In the genomic region with DNA sequence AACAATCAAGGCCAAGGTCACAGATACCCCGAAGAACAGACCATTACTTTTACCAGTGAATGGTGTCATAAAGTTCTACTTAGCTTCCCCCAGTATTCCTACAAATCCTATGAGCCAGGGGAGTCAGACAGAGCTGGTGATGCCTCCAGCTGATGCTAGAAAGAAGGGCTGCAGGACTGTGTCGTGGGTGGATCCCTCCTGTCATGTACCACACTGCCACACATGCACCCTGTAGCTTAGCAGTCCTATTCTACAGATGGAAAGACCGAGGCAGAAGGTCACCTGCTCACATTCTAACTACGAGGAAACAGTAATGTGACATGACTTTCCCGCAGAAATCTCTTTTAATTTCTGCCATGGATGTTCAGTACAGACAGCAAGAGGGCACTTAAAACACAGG, we compare ENCODE assay signal across 12 mouse cellular contexts. TPM values are rescaled to one million over a fixed set of nuclear protein-coding genes. Genes with fewer than 3 reads are reported as not detected.
A peak's percentile ranks its signal among the peaks of the same experiment; 100 is the strongest.
DNase-seq lines count a peak whose midpoint lies in the region; ATAC-seq and TF ChIP-seq lines count a peak whose summit lies in the region.
"Had no signal": no experiment of that assay in that cellular context is flagged by ENCODE, and none has a peak within 500 bp of the region (broad histone marks: within the 10 kb centered on the region; RNA-seq: fewer than 3 reads in every experiment).

No protein-coding gene starts in this region.

- no peak overlapping the region for H3K27ac ChIP-seq in embryonic facial prominence, embryonic 12.5 days
- no peak overlapping the region for H3K27ac ChIP-seq in embryonic facial prominence, embryonic 10.5 days (replicated peaks)
- H3K27ac ChIP-seq in layer of hippocampus, adult 2 months: peak overlapping the region; percentile 97
- H3K27ac ChIP-seq in neural tube, embryonic 12.5 days: no peak overlapping the region

- H3K4me1 ChIP-seq in embryonic facial prominence, embryonic 12.5 days: peaks cover 20% of the 10 kb centered on the region
- peaks cover 36% of the 10 kb centered on the region for H3K4me1 ChIP-seq in embryonic facial prominence, embryonic 10.5 days
- H3K4me1 ChIP-seq in neural tube, embryonic 12.5 days: peaks cover 39% of the 10 kb centered on the region

- ATAC-seq in embryonic facial prominence, embryonic 12.5 days (ENCODE audit: insufficient number of reproducible peaks, insufficient read depth, low FRiP score, low TSS enrichment): no peak
- ATAC-seq in neural tube, embryonic 12.5 days (ENCODE audit: low FRiP score, low read depth): no peak
- no peak for ATAC-seq in granulocyte monocyte progenitor cell, adult 5-6 weeks (replicated peaks; ENCODE audit: poor library complexity, severe bottlenecking)

- WGBS in embryonic facial prominence, embryonic 12.5 days: 81% methylated on average over 5 of the region's 5 CpGs
- WGBS in embryonic facial prominence, embryonic 10.5 days: 82% methylated on average over 5 of the region's 5 CpGs
- WGBS in neural tube, embryonic 12.5 days: 88% methylated on average over 5 of the region's 5 CpGs

- no peaks in the 10 kb centered on the region for H3K27me3 ChIP-seq in embryonic facial prominence, embryonic 12.5 days
- no peaks in the 10 kb centered on the region for H3K27me3 ChIP-seq in embryonic facial prominence, embryonic 10.5 days (replicated peaks; ENCODE audit: low read depth, poor library complexity, severe bottlenecking)
- no peaks in the 10 kb centered on the region for H3K27me3 ChIP-seq in neural tube, embryonic 12.5 days (replicated peaks)

- DNase-seq in embryonic facial prominence, embryonic 10.5 days (ENCODE audit: low spot score): no peak
- peak; percentile 46 to 64 for DNase-seq in layer of hippocampus, adult 2 months (ENCODE audit: low spot score in 2 of 2)
- DNase-seq in layer of hippocampus, postnatal 10 days (ENCODE audit: low spot score in 2 of 2): no peak
- DNase-seq in neural tube, embryonic 10.5 days (ENCODE audit: extremely low spot score, low spot score): no peak
- no peak for DNase-seq in kidney, postnatal 4 days
- DNase-seq: adrenal gland, postnatal 25 days; cerebellum, adult 18-20 months; kidney, adult 9 months; lung, embryonic 14.5 days had no signal

- H3K9ac ChIP-seq in embryonic facial prominence, embryonic 12.5 days: no peak overlapping the region
- no peak overlapping the region for H3K9ac ChIP-seq in neural tube, embryonic 12.5 days

- no peak for TF ChIP-seq CTCF in layer of hippocampus, adult 2 months (conservative IDR thresholded peaks at IDR 0.05)

- no peaks in the 10 kb centered on the region for H3K9me3 ChIP-seq in embryonic facial prominence, embryonic 12.5 days
- no peaks in the 10 kb centered on the region for H3K9me3 ChIP-seq in embryonic facial prominence, embryonic 10.5 days
- no peaks in the 10 kb centered on the region for H3K9me3 ChIP-seq in neural tube, embryonic 12.5 days

- H3K4me2 ChIP-seq in embryonic facial prominence, embryonic 12.5 days (replicated peaks): 0 out of 2 replicates have a peak overlapping the region, but pooled peaks have one; percentile 89
- H3K4me2 ChIP-seq in neural tube, embryonic 12.5 days (replicated peaks): peak overlapping the region; percentile 84; the same call in 1 of the 2 replicates

- no peak overlapping the region for H3K4me3 ChIP-seq in embryonic facial prominence, embryonic 12.5 days
- no peak overlapping the region; the same call in 1 of the 2 replicates for H3K4me3 ChIP-seq in embryonic facial prominence, embryonic 10.5 days
- H3K4me3 ChIP-seq in layer of hippocampus, adult 2 months: peak overlapping the region; percentile 88
- H3K4me3 ChIP-seq in neural tube, embryonic 12.5 days: no peak overlapping the region

- 0 out of 2 replicates have a peak, but pooled peaks cover 8% of the 10 kb centered on the region for H3K36me3 ChIP-seq in embryonic facial prominence, embryonic 12.5 days
- H3K36me3 ChIP-seq in embryonic facial prominence, embryonic 10.5 days (replicated peaks): peaks cover 9% of the 10 kb centered on the region; the same call in 1 of the 2 replicates
- H3K36me3 ChIP-seq in neural tube, embryonic 12.5 days: no peaks in the 10 kb centered on the region

RNA-seq across cellular contexts. Expression of a gene that starts 1.6 kb away (rescaled TPM):
- polyA plus RNA-seq in embryonic facial prominence, embryonic 12.5 days (2016; fragmentation: Nextera tagmentation; extraction: Ambion mirVana): 11.6 and 12.2 TPM in 2 replicates
- polyA plus RNA-seq in embryonic facial prominence, embryonic 10.5 days (2016; fragmentation: Nextera tagmentation; extraction: Ambion mirVana): 7.1 and 7.4 TPM in 2 replicates
- total RNA-seq in layer of hippocampus, adult 2 months (2021): 100 to 1,000 TPM; 197 to 199 TPM
- total RNA-seq in layer of hippocampus, postnatal 10 days (2021): 100 to 1,000 TPM; 121 to 126 TPM
- 10.6 and 11.1 TPM in 2 replicates for polyA plus RNA-seq in neural tube, embryonic 12.5 days (2016; fragmentation: Nextera tagmentation; extraction: Ambion mirVana)
- 18.3 and 22.7 TPM in 2 replicates for total RNA-seq in granulocyte monocyte progenitor cell, adult 5-6 weeks (2014; fragmentation: Nextera tagmentation)
- 8.5 and 10.6 TPM in 2 replicates for total RNA-seq in granulocyte monocyte progenitor cell, adult 5-6 weeks (2017)

RNA-seq across cellular contexts. Expression of a gene that starts 10.8 kb away (rescaled TPM):
- polyA plus RNA-seq in embryonic facial prominence, embryonic 12.5 days (2016; fragmentation: Nextera tagmentation; extraction: Ambion mirVana): 10.7 and 11.0 TPM in 2 replicates
- polyA plus RNA-seq in embryonic facial prominence, embryonic 10.5 days (2016; fragmentation: Nextera tagmentation; extraction: Ambion mirVana): 8.1 and 8.2 TPM in 2 replicates
- 10 to 100 TPM; 54.7 to 55.7 TPM for total RNA-seq in layer of hippocampus, adult 2 months (2021)
- total RNA-seq in layer of hippocampus, postnatal 10 days (2021): 10 to 100 TPM; 72.6 to 73.5 TPM
- polyA plus RNA-seq in neural tube, embryonic 12.5 days (2016; fragmentation: Nextera tagmentation; extraction: Ambion mirVana): 8.2 and 11.3 TPM in 2 replicates
- total RNA-seq in granulocyte monocyte progenitor cell, adult 5-6 weeks (2014; fragmentation: Nextera tagmentation): 65.9 and 83.5 TPM in 2 replicates
- 42.2 and 49.2 TPM in 2 replicates for total RNA-seq in granulocyte monocyte progenitor cell, adult 5-6 weeks (2017)

RNA-seq across cellular contexts. Expression of a gene that starts 29.3 kb away (rescaled TPM):
- polyA plus RNA-seq in embryonic facial prominence, embryonic 12.5 days (2016; fragmentation: Nextera tagmentation; extraction: Ambion mirVana): 26.8 and 27.7 TPM in 2 replicates
- 35.2 and 37.7 TPM in 2 replicates for polyA plus RNA-seq in embryonic facial prominence, embryonic 10.5 days (2016; fragmentation: Nextera tagmentation; extraction: Ambion mirVana)
- 1 to 10 TPM; 7.6 to 9.1 TPM for total RNA-seq in layer of hippocampus, adult 2 months (2021)
- total RNA-seq in layer of hippocampus, postnatal 10 days (2021): 10 to 100 TPM; 19.6 to 19.7 TPM
- 25.3 and 27.9 TPM in 2 replicates for polyA plus RNA-seq in neural tube, embryonic 12.5 days (2016; fragmentation: Nextera tagmentation; extraction: Ambion mirVana)
- 21.5 and 24.1 TPM in 2 replicates for total RNA-seq in granulocyte monocyte progenitor cell, adult 5-6 weeks (2014; fragmentation: Nextera tagmentation)
- 11.0 and 20.7 TPM in 2 replicates for total RNA-seq in granulocyte monocyte progenitor cell, adult 5-6 weeks (2017)

RNA-seq across cellular contexts. Expression of a gene that starts 45.3 kb away (rescaled TPM):
- 9.3 and 11.6 TPM in 2 replicates for polyA plus RNA-seq in embryonic facial prominence, embryonic 12.5 days (2016; fragmentation: Nextera tagmentation; extraction: Ambion mirVana)
- 12.7 and 13.9 TPM in 2 replicates for polyA plus RNA-seq in embryonic facial prominence, embryonic 10.5 days (2016; fragmentation: Nextera tagmentation; extraction: Ambion mirVana)
- 1 to 10 TPM; 1.7 to 2.1 TPM for total RNA-seq in layer of hippocampus, adult 2 months (2021)
- 1 to 10 TPM; 1.8 to 2.2 TPM for total RNA-seq in layer of hippocampus, postnatal 10 days (2021)
- 6.4 and 6.9 TPM in 2 replicates for polyA plus RNA-seq in neural tube, embryonic 12.5 days (2016; fragmentation: Nextera tagmentation; extraction: Ambion mirVana)
- total RNA-seq in granulocyte monocyte progenitor cell, adult 5-6 weeks (2014; fragmentation: Nextera tagmentation): 10.1 and 13.1 TPM in 2 replicates
- 4.6 and 14.9 TPM in 2 replicates for total RNA-seq in granulocyte monocyte progenitor cell, adult 5-6 weeks (2017)

RNA-seq across cellular contexts. Expression of a gene that starts 48.5 kb away (rescaled TPM):
- 18.5 TPM in 2 replicates for polyA plus RNA-seq in embryonic facial prominence, embryonic 12.5 days (2016; fragmentation: Nextera tagmentation; extraction: Ambion mirVana)
- polyA plus RNA-seq in embryonic facial prominence, embryonic 10.5 days (2016; fragmentation: Nextera tagmentation; extraction: Ambion mirVana): 18.3 and 19.9 TPM in 2 replicates
- total RNA-seq in layer of hippocampus, adult 2 months (2021): 10 to 100 TPM; 17.6 to 24.1 TPM
- 10 to 100 TPM; 23.4 to 24.6 TPM for total RNA-seq in layer of hippocampus, postnatal 10 days (2021)
- polyA plus RNA-seq in neural tube, embryonic 12.5 days (2016; fragmentation: Nextera tagmentation; extraction: Ambion mirVana): 17.1 and 17.7 TPM in 2 replicates
- 5.0 and 7.9 TPM in 2 replicates for total RNA-seq in granulocyte monocyte progenitor cell, adult 5-6 weeks (2014; fragmentation: Nextera tagmentation)
- 3.2 and 8.3 TPM in 2 replicates for total RNA-seq in granulocyte monocyte progenitor cell, adult 5-6 weeks (2017)

Comparison
In these comparisons a context has a peak if more than half of its experiments do, and no peak if none do; other contexts are left out.
1. DNase-seq: peak in layer of hippocampus, adult 2 months (2 of 2); none in embryonic facial prominence, embryonic 10.5 days (single experiment), layer of hippocampus, postnatal 10 days (0 of 2), neural tube, embryonic 10.5 days (single experiment) and kidney, postnatal 4 days (0 of 2).
2. RNA of a gene that starts 1.6 kb away (total RNA-seq): 197 to 199 TPM in layer of hippocampus, adult 2 months and 121 to 126 TPM in layer of hippocampus, postnatal 10 days; 8.5 to 22.7 TPM in granulocyte monocyte progenitor cell, adult 5-6 weeks; every median in the first group is over 4 times any median in the second.